Mouse (Mus musculus): ENCODE data around the gene Dbt.

Gene Dbt

DNA sequence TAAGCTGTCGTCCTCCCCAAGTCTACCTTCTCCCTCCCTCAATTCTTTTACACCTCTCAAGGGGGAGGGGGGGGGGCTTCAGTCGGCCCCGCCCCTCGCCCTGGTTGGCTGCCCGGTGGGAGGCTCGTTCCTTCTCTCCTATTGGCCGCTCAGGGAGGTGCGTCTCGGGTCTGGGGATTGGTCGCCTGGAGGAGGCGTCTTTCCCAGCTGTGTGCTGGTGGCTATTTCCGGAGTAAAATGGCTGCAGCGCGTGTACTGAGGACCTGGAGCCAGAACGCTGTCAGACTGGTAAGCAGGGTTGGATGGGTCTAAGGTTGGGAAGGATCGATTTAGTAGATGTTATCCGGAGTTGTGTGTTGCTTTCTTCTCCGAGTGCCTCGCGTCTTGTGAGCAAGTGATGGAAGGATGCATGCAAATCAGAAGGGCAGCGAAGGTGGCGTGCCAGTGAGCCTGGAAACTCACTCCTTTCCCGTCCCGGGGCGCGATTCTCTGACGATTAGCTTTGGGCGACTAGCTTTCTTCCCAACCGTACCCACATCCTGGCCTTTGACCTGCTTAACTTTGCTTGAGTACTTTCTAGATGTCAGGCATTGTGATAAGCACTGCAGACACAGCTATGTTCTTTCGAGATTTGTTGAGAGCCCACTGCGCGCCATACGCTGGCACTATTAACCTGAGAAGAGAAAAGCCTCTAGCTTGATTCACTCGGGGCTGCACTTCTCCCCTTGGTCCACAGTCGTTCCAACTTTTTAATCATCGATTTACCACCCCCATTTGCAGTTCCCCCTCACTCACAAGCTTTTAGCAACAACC lies at the start of gene Dbt:
Gene Dbt, plus strand, starts transcription at position 167 of the 813 bp plus-strand sequence.
- peak; percentile 87 for DNase-seq (ENCODE audit: extremely low spot score, low spot score)

DNA sequence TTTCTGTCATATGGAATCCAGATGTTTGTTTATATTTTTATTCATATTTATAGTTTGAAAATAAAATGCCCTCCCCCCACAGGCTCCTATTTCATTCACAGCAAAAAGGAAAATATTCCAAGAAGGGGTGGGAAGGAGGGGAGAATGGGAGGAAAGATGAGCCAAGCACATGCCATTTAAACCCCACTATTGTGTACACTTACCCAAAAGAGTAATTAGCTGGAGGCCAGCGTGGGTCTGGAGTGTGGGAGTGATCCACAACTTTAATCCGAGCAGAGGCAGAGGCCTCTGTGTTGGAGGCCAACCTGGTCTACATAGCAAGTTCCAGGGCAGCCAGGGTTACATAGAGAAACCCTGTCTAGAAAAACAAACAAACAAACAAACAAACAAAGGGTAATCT lies 48.6 kb upstream of the Dbt start:
- no peak for DNase-seq (ENCODE audit: extremely low spot score, low spot score)

DNA sequence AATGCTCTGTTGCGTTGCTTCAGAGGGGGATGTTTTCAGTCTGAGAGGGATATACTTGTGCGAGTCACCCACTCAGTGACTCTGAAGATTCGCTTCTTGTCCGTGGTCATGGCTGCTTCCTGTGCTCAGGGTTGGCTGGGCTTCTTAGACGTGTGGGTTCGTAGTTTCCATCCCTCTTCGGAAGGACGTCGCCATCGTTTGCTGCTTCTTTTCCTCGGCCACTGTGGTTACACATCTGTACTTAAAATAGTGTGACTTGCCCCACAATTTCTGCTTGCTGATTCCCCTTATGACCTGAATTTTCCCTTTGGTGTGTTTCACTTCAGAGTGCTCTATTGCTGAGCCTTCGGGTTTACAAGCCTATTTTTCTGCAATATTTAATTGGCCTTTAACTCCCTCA lies 47.2 kb upstream of the Dbt start:
- no peak for DNase-seq (ENCODE audit: extremely low spot score, low spot score)

DNA sequence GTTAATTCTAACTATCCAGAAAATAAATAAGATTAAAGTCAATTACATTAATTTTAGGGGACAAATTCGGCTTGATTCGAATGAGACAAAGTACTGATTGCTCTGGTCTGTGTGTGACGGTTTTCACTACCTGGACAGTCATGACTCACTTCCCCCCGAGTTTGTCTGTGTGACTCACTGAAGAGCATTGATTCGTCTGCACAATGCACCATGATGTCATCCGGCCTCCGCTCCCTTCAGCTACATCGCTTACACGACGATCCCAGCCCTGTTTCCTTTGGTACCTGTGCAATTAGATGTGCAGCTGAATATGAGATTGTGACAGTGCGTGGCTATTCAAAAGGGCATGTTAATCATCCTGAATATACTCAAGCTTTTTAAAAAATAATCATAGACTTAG lies 38.3 kb upstream of the Dbt start:
- no peak for DNase-seq (ENCODE audit: extremely low spot score, low spot score)

DNA sequence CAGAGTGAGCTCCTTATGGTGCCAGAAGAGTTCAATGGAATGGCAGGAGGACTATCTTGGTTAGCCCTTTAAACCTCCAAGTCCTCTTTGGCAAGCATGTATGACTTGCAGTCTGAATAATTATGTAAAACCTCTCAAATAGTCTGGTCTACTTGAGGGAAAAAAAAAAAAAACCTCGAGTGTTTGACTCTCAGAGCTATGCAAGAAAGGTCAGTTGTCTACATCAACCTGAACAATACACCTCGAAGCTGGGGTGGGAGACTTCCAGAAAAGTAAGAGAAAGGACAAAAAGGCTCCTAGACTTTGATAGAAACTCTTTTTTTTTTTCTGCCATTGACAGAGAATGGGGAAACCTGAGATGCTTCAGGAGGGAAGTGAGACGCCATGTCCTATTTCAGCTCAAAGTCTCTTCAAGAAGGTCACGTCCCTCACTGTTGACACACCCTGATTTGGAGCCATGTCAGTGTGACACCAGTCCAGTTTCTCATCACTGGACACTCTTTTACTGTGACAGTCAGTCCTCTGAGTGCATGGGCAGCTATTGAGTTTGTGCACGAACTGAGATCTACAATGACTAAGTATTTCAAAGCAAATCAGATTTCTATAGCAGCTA lies 36.1 kb upstream of the Dbt start:
- DNase-seq (ENCODE audit: extremely low spot score, low spot score), result no peak

DNA sequence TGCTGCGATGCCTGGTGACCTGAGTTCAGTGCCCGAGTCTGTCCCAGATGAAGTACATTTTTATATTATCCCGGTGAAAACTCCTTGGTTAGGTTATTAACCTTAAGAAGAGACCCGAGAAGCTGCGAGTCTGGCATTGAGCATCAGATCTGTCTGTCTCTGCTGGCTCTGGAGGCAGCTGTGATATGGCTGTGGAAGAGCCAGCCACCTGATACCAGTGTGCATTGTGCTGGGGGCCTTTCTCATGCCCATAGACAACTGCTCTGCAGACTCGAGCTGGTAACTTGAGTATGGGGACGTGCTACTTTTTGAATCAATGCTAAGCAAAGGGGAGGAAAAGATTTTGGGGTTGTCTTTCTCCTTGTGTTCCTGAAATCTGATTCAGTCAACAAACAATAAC lies 35.5 kb upstream of the Dbt start:
- DNase-seq (ENCODE audit: extremely low spot score, low spot score), result no peak

DNA sequence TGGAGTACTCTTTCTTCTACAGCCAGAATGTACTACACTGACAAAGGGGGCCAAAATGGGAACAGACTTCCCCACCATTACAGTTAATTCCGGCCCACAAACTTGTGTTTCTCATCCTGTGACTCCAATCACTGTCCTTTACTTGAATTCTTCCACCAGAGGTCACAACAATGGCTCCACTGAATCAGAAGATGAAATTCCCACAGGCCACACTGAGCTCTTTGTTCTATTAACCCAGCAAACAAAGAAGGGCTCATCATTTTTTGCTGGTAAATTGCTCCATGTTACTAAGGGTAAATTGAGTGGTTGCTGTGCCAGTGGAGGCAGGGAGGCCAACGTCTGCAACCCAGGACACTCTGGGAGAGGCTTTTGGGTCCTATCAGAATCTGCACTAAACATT lies 32.8 kb upstream of the Dbt start:
- no peak for DNase-seq (ENCODE audit: extremely low spot score, low spot score)

DNA sequence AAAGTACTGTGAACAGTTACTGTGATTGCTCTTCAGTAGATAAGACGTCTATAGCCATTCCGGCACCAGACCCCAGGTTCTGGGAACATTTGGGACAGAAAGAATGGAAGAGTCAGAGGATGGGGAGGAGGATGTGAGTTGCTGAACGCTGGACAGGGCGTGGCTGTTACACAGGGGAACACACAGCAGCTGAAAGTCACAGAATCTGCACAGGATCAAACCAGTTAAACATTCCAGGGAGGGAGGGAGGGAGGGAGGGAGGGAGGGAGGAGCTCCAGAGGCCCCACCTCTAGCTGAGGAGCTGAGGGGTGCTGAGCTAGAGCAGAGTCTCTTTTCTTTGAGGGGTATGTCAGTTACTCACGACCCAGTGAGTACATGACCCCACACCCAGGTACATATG lies 31.9 kb upstream of the Dbt start:
- no peak for DNase-seq (ENCODE audit: extremely low spot score, low spot score)

DNA sequence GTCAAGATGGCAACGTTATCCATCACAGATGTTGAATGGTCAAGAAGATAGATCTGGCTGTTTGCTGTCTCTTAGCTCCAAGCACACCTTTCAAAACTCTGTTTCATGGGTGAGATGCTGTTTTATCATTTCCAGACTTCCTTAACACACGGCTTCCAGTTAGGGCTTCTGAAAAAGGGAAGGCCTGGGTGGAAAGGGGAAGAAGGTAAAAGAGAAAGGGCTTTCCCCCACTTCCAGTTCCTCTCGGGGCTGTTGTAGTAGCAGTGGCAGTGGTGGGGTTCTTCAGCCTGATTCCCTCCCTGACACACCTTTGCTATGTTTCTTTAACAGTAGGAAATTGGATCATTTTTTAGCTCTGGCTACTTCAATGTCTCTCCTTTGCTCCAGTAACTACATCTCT lies 30.1 kb upstream of the Dbt start:
- no peak for DNase-seq (ENCODE audit: extremely low spot score, low spot score)

DNA sequence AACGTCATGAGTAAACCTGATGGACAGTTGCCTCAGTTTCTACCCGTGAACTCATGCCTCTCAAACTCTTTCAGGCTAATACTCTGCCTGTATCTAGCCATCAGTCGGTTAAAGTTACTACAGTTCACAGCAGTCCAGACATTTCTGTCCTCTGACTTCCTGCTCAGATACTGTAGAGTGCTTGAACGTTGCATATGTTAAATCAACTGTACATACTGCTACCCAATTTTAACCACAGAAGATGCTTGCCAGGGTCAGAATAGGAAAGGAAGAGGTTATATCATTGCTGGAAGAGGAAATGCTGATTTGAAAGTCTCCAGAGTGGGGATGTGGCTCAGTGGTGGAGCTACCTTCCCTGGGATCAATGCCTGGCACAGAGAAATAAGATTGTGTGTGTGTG lies 29.6 kb upstream of the Dbt start:
- DNase-seq (ENCODE audit: extremely low spot score, low spot score), result no peak

DNA sequence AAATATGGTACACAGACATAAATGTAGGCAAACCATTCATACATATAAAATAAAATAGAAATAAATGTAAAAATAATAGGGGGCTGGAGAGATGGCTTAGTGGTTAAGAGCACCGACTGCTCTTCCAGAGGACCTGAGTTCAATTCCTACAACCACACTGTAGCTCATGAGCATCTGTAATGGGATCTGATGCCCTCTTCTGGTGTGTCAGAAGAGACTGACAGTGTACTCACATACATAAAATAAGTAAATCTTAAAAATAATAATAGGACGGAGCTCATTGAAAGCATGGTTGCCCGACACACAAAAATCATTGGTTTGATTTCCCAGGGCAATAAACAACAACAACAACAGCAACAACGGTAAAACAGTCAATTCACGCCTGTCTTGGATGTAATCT lies 21.9 kb upstream of the Dbt start:
- no peak for DNase-seq (ENCODE audit: extremely low spot score, low spot score)

DNA sequence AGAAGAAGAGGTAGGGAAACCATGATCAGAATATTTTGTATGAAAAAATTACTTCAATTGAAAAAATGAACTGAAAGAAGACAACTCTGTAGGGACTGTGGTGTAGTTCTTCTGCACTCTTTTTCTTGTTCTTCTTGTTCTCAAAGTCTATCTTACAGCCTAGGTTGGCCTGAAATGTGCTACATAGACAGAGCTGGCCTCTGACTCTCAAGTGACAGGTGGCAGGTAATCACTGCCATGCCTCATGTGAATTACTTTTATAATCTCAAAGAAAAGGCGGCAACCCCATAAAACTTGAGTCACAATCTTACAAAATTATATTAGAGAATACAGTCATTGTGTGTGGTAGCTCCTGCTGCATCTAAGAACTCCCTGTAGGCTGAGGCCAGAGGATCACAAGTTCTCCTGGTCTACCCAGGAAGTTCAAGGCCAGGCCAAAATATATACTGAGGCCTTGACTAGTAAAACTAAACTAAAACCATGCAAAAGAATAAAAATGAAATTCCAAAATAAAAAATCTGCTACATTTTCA lies 20.9 kb upstream of the Dbt start:
- DNase-seq (ENCODE audit: extremely low spot score, low spot score), result no peak

DNA sequence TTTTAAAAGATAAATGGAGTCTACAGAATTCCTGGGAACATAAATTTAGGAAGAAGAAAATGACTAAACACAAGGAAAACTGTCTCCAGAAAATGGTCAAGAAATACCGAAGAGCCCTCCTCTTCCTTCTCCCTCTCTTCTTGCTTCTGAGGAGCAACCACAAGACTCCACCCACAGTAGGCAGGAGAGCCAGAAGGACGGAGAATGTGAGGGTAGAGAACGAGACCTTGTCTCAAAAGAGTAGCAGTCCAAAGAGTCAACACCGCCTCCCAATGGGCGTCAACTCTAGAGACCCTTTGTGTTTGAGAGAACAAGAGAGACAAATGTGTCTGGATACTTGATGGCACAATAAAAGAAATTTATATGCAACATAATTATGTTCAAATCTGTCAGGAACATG lies 19.2 kb upstream of the Dbt start:
- DNase-seq (ENCODE audit: extremely low spot score, low spot score), result no peak

DNA sequence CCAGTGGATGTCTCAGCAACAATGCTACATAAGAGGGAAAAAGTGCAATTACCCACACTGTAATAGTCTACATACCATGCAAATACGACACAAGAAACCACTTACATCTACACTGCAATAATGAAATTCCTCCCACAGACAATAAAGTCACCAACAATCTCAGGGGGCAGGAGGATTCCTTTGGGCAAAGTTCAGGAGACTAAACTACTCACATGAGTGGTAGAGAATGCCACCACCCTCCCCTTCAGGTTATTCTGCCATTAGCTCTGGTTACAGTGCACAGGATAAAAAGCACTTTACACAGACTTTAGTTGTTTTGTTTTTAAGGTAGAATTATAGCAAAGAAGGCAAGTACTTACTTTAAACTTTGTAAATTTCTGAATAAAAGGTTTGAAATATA lies 17.2 kb upstream of the Dbt start:
- no peak for DNase-seq (ENCODE audit: extremely low spot score, low spot score)

DNA sequence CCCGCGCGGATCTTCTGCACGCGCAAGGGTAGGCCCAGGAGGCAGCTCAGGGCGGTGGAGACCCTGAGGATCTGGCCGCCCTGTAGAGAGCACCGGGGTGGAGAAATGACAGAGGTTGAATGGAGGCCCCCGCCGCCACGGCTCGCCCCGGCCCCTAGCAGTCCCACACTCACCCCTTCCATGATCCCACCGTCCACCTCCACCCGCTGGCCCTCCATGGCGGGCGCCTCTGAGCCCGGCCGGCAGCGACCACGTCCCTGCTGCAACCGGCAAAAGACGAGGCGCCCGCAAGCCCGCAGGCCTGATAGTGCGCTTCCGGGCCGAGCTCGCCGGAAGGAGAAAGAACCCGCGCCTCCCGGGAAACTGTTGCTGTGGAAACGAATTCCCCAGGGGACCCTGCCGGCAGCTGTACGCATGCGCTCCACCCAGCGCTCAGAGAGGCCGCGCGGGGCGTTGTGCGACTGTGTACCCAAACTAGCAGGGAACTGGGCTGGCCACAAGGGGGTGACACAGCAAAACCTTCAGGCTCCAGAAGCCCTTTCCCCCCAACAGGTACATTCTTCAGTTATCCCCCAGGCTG lies 5.0 kb upstream of the Dbt start, which contains the start of gene Rtca:
Gene Rtca, minus strand, starts transcription at position 437 of the 580 bp plus-strand sequence.
- DNase-seq (ENCODE audit: extremely low spot score, low spot score), result peak; percentile 100

DNA sequence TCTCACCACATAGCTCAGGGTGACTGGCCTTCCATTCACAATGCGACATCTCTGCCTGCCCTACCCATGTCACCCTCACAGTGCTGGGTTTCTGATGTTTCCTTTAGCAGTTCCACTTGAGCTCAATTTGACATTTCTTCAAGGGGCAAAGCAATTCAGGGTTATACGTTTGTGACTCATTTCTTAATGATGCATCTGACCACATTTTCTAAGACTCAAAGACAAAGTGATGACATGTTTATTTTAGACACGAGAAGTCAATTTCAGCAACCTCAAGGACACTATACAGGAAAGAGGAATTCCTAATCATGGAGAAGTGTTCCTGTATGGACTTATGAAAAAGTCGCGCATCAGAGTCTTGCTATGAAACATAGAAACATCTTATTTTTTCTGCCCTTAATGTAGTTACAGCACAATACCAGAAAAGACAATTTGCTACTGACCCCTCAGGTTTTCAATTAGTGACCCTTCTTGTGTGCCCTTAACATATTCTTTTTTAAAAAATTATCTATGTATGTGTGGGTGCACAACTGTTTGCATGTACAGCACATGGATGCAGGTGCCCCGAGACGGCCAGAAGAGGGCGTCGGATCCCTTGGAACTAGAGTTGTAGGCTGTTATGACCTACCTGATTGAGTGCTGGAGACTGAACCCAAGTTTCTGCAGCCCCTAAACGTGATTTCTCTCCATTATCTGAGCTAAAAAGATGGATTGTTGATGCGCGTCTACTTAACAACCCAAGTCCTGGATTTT lies 543 bp upstream of the Dbt start:
- no peak for DNase-seq (ENCODE audit: extremely low spot score, low spot score)

DNA sequence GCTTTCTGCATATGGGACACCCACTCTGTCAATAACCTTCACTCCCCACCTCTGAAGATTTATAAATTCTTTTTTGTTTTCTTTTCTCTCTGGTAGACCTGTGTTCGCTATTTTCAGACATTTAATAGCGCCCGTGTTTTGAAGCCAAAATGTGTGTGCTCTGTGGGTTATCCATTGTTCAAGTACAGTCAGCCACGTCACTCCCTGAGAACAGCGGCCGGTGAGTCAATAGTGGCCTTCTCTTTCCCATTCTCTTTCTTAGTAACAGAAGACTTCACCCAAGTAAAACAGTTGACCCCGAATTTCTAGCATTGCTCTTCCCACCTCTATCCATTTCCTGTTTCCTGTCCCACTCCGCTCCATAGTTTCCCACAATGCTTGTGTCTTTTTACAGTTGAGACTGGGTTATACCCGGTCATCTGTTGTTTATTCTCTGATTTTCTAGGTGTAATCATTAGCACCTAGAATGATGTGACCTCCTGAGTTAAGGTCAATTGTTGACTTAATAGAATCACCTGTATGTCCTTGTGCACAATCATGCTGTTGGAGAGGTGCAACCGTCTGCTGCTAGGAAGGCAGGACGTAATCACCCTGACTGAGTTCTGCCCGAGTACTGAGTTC lies 7.4 kb downstream of the Dbt start:
- no peak for DNase-seq (ENCODE audit: extremely low spot score, low spot score)

DNA sequence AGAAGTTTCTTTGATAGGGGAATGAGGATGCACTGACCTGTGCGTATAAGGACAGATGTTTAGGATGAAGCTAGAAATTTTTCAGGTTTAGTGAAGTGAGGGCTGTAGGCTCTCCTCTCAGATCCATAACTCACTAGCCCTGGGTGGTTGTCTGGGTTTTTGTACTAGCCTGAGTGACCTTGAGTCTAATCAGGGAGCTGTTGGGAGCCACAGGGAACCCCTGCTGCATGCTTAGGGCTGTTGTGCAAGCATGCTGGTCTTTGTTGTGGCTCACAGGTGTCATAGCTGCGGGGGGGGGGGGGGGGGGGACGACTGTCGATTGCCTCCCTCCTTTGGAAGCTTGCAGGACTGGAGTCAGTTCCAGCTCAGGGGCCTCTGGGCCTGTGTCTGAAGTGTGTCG lies 16.9 kb downstream of the Dbt start:
- no peak for DNase-seq (ENCODE audit: extremely low spot score, low spot score)

DNA sequence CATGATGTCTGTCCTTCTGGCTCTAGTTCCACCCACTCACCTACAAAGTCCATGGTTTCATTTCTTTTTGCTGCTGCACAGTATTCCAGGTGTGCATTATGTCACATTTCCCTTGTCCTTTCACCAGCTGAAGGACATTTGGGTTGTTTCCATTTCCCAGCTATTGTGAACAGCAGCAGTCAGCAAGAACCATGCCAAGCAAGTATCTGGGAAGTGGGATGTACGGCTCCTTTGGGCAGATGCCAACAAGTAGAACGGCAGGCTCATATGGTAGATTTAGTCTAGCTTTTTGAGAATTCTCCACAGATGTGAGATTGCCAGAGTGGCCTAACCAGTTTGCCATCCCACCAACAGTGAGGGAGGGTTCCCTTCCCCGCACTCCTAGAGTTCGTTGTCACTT lies 18.0 kb downstream of the Dbt start:
- no peak for DNase-seq (ENCODE audit: extremely low spot score, low spot score)

DNA sequence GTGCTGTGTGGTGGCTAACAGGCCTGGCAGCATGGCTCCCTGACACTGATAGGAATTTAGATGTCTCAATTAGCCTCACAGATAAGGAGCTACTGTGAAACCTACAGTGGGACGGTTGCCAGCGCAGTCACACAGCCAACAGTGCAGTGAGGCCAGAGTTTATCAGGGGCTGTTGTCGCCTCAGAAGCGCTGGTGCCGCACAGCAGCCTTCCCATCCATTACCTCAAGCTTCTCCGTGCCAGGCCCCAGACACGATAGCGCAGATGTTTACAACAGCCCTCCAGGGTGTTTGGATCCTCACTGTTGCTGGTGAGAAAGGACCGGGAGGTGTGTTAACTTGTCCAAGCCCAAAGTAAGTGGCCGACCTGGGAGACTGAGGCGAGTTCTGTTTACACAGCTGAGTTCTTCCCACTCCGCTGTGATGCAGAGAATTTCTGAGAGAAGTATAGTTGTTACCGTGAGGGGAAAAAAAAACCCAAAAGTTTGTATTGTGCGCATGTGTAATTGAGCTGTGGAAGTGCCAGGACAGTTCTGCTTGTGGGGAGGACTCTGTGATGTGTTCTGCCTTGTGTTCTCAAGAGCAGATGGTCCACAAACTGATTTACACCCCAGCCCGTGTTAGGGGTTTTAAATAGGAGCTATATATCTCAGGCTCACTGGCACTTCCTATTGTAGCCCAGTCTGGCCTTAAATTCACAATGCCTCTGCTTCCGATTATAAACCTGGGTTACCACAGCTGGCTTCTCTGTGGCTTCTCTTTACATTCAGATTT lies 23.7 kb downstream of the Dbt start:
- DNase-seq (ENCODE audit: extremely low spot score, low spot score), result peak; percentile 26

DNA sequence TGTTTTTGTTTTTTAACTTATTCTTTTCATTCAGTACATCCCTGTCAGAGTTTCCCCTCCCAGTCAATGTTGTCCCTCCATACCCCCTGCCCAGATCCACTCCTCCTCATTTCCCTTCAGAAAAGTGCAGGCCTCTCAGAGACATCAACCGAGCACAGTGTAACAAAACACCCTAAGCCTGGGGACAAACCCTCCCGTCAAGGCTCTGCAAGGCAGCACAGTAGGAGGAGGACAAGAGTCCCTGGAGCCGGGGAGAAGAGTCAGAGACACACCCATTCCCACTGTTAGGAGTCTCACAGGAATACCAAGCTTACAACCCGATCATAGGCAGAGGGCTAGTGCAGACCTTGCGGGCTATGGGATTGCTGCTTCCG lies 24.3 kb downstream of the Dbt start:
- DNase-seq (ENCODE audit: extremely low spot score, low spot score), result peak; percentile 33
